Mouse (Mus musculus): ENCODE results near the gene Gm21977. TPM values are rescaled to one million over a fixed set of nuclear protein-coding genes. Genes with fewer than 3 reads are reported as not detected.
"Not testable (repeated sequence)": the region's sequence is repeated elsewhere in the genome, so short reads cannot be mapped to it uniquely, and the experiment has no call there.

Gm21977 gene
- polyA plus RNA-seq (2016; fragmentation: Nextera tagmentation; extraction: Ambion mirVana) = not detected in 2 replicates

DNA sequence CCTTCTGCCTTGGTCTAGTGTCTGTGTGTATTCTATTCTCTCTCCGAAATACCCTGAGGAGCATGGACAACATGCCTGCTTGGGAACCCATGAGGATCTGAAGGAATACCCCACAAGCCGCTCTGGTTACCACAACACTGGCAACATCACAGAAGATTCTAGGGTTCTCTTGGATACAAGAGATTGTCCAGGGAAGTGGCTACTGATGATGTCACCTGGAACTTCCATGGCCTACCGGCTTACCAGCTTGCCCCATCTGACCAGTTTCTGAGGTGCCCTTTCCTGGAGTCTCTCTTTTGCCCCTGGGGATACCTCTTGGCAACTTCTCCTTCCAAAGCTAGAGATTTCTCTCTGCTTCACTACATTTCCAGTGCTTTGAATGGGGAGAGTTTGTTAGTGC, at the start of gene Gm21977:
TSS of gene Gm21977 (minus strand) at position 101 of the 400 bp plus-strand sequence.
- WGBS = no CpG with 5 or more reads among the region's 3 CpGs
- not testable (repeated sequence) for DNase-seq (ENCODE audit: low spot score); H3K4me1 ChIP-seq (replicated peaks); H3K27me3 ChIP-seq (ENCODE audit: insufficient read depth, poor library complexity, severe bottlenecking); H3K27ac ChIP-seq; H3K36me3 ChIP-seq; H3K9me3 ChIP-seq; H3K4me3 ChIP-seq

Other genes with a start within 250 kb of the Gm21977 start
- gene Gm3633, start 211.6 kb downstream of the Gm21977 start, polyA plus RNA-seq (2016; fragmentation: Nextera tagmentation; extraction: Ambion mirVana) = not detected in 2 replicates
- gene Gm10378, start 197.5 kb downstream of the Gm21977 start, polyA plus RNA-seq (2016; fragmentation: Nextera tagmentation; extraction: Ambion mirVana) = not detected in 2 replicates
- gene Gm3015, start 84.7 kb downstream of the Gm21977 start, polyA plus RNA-seq (2016; fragmentation: Nextera tagmentation; extraction: Ambion mirVana) = not detected in 2 replicates
- gene Gm10377, start 55.5 kb downstream of the Gm21977 start, polyA plus RNA-seq (2016; fragmentation: Nextera tagmentation; extraction: Ambion mirVana) = not detected in 2 replicates
- not detected in 2 replicates for gene Gm8082, start 140.1 kb upstream of the Gm21977 start, polyA plus RNA-seq (2016; fragmentation: Nextera tagmentation; extraction: Ambion mirVana)
- not detected in 2 replicates for gene Gm10376, start 162.2 kb upstream of the Gm21977 start, polyA plus RNA-seq (2016; fragmentation: Nextera tagmentation; extraction: Ambion mirVana)
- not detected in 2 replicates for gene Gm8094, start 223.2 kb upstream of the Gm21977 start, polyA plus RNA-seq (2016; fragmentation: Nextera tagmentation; extraction: Ambion mirVana)
- not detected in 2 replicates for gene Gm8104, start 247.1 kb upstream of the Gm21977 start, polyA plus RNA-seq (2016; fragmentation: Nextera tagmentation; extraction: Ambion mirVana)

Measured in hindbrain, embryonic 10.5 days (tissue).